Mouse (Mus musculus) C2C12 (cell line): Measurements from ENCODE around the gene Usp40. TPM values are rescaled to one million over a fixed set of nuclear protein-coding genes. Genes with fewer than 3 reads are reported as not detected.
"Not testable (repeated sequence)": the region's sequence is repeated elsewhere in the genome, so short reads cannot be mapped to it uniquely, and the experiment has no call there.

Experiments used
- H3K27me3 ChIP-seq: one replicate; pipeline ENCODE4 v1.6.1; 2011; ENCODE audit not compliant: control insufficient read depth, insufficient read depth, insufficient read length
- H3K36me3 ChIP-seq: one replicate; pipeline ENCODE4 v1.6.1; 2011; ENCODE audit not compliant: control insufficient read depth, insufficient read depth
- H3K4me3 ChIP-seq: one replicate; pipeline ENCODE4 v1.5.1; 2011; ENCODE audit warnings: mild to moderate bottlenecking, control low read depth; ENCODE audit not compliant: poor library complexity, insufficient read depth, severe bottlenecking
- H3K79me2 ChIP-seq: one replicate; pipeline ENCODE4 v1.6.1; 2011; ENCODE audit not compliant: control insufficient read depth, insufficient read depth
- H3K79me3 ChIP-seq: one replicate; pipeline ENCODE4 v1.6.1; 2011; ENCODE audit warnings: low read depth, control low read depth
- H3ac ChIP-seq: one replicate; pipeline ENCODE3; 2011; ENCODE audit warnings: low read depth; ENCODE audit not compliant: control insufficient read depth, insufficient read length
- CEBPB ChIP-seq: IDR thresholded peaks from one replicate; pipeline ENCODE4 v1.6.1; 2011; ENCODE audit warnings: low read depth, mild to moderate bottlenecking, control low read depth, moderate library complexity
- CTCF ChIP-seq: IDR thresholded peaks from one replicate; pipeline ENCODE4 v1.5.1; 2011; ENCODE audit not compliant: control insufficient read depth, insufficient read depth, insufficient read length
- FOSL1 ChIP-seq: IDR thresholded peaks from one replicate; pipeline ENCODE4 v1.8.0; 2011; ENCODE audit warnings: mild to moderate bottlenecking, low read length; ENCODE audit not compliant: poor library complexity, insufficient read depth, severe bottlenecking
- MAX ChIP-seq: IDR thresholded peaks from one replicate; pipeline ENCODE4 v1.6.1; 2011; ENCODE audit warnings: mild to moderate bottlenecking, control low read depth
- MYOD1 ChIP-seq: IDR thresholded peaks from one replicate; pipeline ENCODE4 v1.6.1; 2011; ENCODE audit warnings: low read depth; ENCODE audit not compliant: control insufficient read depth, insufficient read length
- MYOG ChIP-seq: IDR thresholded peaks from one replicate; pipeline ENCODE4 v1.6.1; 2011; ENCODE audit not compliant: control insufficient read depth, insufficient read length; ENCODE audit errors: extremely low read depth
- USF1 ChIP-seq: IDR thresholded peaks from one replicate; pipeline ENCODE4 v1.6.1; 2011; ENCODE audit warnings: low read depth, mild to moderate bottlenecking, control low read depth, moderate library complexity
- long read RNA-seq, 2 experiments: library from polyadenylated mRNA; unstranded; transcript quantifications; one replicate each; pipeline ENCODE4 v2.0.0; 2019 to 2020
- polyA plus RNA-seq: library from polyadenylated mRNA; unstranded; fragments of >200 nt; fragmentation: generic; extraction: Trizol; gene quantifications from one replicate; pipeline ENCODE4 v1.2.1, GENCODE M21; 2012; ENCODE audit warnings: missing spikeins

The Usp40 gene
- polyA plus RNA-seq: 9.3 TPM
- long read RNA-seq, experiment 1, partial matches to known transcripts: 2 of 8 reads
- long read RNA-seq, experiment 1, other reads (novel, unspliced or antisense): 6 of 8 reads
- long read RNA-seq, experiment 2, transcript Usp40-204 (32 exons, 3,977 nt): major isoform, 17 of 110 reads
- long read RNA-seq, experiment 2, partial matches to known transcripts: 56 of 110 reads
- long read RNA-seq, experiment 2, other reads (novel, unspliced or antisense): 37 of 110 reads

DNA sequence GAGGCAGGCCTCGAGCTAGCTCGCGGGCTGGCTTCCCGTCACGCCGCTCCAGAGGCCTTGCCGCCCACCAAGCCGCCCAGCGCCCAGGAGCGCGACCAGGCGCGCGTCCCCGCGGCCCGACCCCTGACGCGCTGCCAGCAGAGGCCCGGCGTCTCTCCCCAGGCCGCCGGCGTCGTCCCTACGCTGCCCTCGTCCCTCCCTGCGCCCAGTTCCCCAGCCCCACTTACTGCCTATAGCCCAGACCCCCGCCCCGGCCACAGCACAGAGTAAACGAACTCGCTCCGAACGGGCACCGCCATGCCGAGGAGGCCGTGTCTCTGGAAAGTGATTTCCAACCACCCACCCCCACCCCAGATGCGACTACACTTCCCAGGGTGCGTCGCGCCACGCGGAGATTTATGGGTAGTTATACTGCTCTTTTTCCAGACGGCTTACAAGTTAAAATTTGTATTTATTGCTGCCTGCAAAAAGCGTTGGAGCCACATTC lies at the start of gene Usp40:
Gene Usp40 (minus strand): TSS at position 341 of the 487 bp plus-strand sequence.
- Histone ChIP-seq H3K79me2 (peaks cover 13% of the 10 kb centered on the region), H3K27me3 (no peaks in the 10 kb centered on the region), H3K36me3 (peaks cover 22% of the 10 kb centered on the region), H3ac (peak within 1 kb of the TSS; percentile 67), H3K79me3 (peaks cover 4% of the 10 kb centered on the region), H3K4me3 (peak within 1 kb of the TSS; percentile 46)
- peak; percentile 34 for TF ChIP-seq MAX
- TF ChIP-seq FOSL1: no peak
- TF ChIP-seq USF1: peak; percentile 3

DNA sequence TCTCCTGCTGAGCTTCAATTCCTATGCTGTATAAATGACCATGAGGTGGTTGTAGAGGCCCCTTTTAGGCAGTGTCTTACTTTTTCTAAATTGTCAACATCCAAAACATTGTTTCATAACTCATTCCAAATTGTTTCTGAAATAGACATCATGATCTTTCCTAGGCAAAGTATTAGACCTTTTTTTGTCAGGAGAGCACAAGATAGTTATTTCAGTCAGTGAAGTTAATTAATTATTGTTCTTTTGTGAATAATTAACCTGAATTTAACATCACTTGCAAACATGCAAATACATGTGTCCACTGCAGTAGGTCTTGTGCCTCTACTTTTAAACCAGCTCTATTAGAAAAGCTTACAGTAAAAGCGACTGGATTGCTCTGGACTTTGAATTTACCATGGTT lies 46.7 kb upstream of the Usp40 start, which contains the start of gene Ugt1a10:
Gene Ugt1a10 (plus strand): TSS at position 301 of the 400 bp plus-strand sequence.
- Histone ChIP-seq H3K79me2 (no peaks in the 10 kb centered on the region), H3K79me3 (no peaks in the 10 kb centered on the region), H3ac (no peak within 1 kb of the TSS), H3K36me3 (no peaks in the 10 kb centered on the region), H3K4me3 (no peak within 1 kb of the TSS), H3K27me3 (peaks cover 3% of the 10 kb centered on the region)
- TF ChIP-seq MYOG: no peak
- TF ChIP-seq MAX: no peak
- no peak for TF ChIP-seq MYOD1
- TF ChIP-seq FOSL1: no peak
- TF ChIP-seq USF1: no peak
- TF ChIP-seq CTCF: no peak
- no peak for TF ChIP-seq CEBPB

GRCm38 (mm10) chr1:88047408-88047807 lies 39.1 kb upstream of the Usp40 start:
- H3K79me2 ChIP-seq, H3ac ChIP-seq, H3K27me3 ChIP-seq, H3K36me3 ChIP-seq, H3K79me3 ChIP-seq, H3K4me3 ChIP-seq: not testable (repeated sequence)

DNA sequence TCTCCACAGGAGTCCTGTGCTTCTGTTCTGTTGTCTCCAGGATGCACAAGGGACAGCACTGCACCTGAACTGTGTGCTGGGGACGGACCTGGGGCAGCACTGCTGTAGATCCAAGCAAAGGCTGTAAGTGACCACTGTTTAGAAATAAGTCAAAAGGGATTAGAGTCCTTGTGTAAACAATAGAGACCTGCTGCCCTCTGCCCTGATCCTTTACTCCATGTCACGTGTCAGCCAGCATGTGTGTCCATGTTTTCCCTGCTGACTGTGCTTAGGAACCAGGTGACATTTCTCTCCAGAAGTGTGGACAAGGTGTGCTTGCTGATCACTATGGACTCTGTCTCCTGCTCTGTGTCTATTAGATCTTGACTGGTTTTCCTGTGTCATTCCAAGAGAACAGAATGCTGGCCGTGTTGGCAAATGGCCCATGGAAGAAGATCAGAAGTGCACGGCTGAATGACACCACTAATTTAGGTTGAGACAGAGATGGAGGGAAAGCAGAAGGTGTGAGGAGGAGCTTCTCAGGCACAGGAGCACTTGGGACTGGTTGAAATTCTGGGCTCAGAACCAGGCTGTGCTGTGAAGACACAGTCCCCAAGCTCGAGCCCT lies 36.6 kb upstream of the Usp40 start:
- not testable (repeated sequence) for H3K79me2 ChIP-seq, H3K4me3 ChIP-seq, H3K27me3 ChIP-seq, H3ac ChIP-seq, H3K36me3 ChIP-seq, H3K79me3 ChIP-seq

DNA sequence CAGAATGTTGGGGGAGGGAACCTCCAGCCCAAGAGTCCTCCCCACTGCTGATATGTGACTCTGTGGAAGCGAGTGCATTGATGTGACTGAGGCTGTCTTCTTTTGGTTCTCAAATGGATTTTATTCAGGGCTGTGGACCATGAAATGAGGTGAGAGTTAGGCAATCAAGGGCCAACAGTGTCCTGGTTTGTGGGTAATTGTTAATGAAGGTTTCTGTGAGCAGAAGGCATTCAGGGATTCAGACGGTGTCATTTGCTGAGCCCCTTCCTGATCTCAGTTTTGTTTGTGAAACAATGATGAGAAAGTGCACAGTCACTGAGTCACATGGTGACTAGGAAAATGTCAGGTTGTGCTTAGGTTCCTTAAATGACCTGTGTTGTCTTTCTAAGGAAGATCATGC lies 34.7 kb upstream of the Usp40 start:
- not testable (repeated sequence) for H3K4me3 ChIP-seq, H3K27me3 ChIP-seq, H3K79me2 ChIP-seq, H3K79me3 ChIP-seq, H3K36me3 ChIP-seq, H3ac ChIP-seq

DNA sequence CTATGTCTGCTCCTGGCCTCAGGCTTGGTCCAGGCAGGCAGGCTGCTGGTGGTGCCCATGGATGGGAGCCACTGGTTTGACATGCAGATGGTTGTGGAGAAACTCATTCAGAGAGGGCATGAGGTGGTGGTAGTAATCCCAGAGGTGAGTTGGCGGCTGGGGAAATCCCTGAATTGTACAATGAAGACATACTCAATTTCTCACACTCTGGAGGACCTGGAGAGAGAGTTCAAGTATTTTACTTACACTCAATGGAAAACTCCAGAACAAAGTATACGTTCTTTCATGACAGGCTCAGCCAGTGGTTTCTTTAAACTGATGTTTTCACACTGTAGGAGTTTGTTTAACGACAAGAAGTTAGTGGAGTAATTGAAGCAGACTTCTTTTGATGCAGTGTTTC lies 16.9 kb upstream of the Usp40 start:
- H3K4me3 ChIP-seq, H3ac ChIP-seq, H3K36me3 ChIP-seq, H3K79me3 ChIP-seq, H3K79me2 ChIP-seq: not testable (repeated sequence)
- peaks cover 19% of the 10 kb centered on the region for H3K27me3 ChIP-seq

- no peak overlapping the region for H3ac ChIP-seq
Measured at GRCm38 (mm10) chr1:88015371-88015770, 7.0 kb upstream of the Usp40 start.

More at GRCm38 (mm10) chr1:88015371-88015770, 7.0 kb upstream of the Usp40 start:
- Histone ChIP-seq H3K36me3 (no peaks in the 10 kb centered on the region), H3K79me3 (no peaks in the 10 kb centered on the region), H3K4me3 (no peak overlapping the region), H3K79me2 (no peaks in the 10 kb centered on the region), H3K27me3 (peaks cover 4% of the 10 kb centered on the region)
- no peak for TF ChIP-seq MYOD1
- no peak for TF ChIP-seq MYOG
- TF ChIP-seq CEBPB: no peak
- no peak for TF ChIP-seq FOSL1
